Mouse (Mus musculus) macrophage (primary cell): ENCODE results near the gene Slc18b1. TPM values are rescaled to one million over a fixed set of nuclear protein-coding genes. Genes with fewer than 3 reads are reported as not detected.
"Not testable (repeated sequence)": the region's sequence is repeated elsewhere in the genome, so short reads cannot be mapped to it uniquely, and the experiment has no call there.

Source experiments
- H3K27ac ChIP-seq: fragments of 350-480 bp; formaldehyde crosslinking; 2 replicates; pipeline ENCODE4 v1.9.0; 2021
- H3K36me3 ChIP-seq: fragments of 350-480 bp; formaldehyde crosslinking; 2 replicates; pipeline ENCODE4 v1.9.0; 2021; ENCODE audit errors: inconsistent target
- H3K4me3 ChIP-seq: fragments of 350-480 bp; formaldehyde crosslinking; 2 replicates; pipeline ENCODE4 v1.9.0; 2021; ENCODE audit errors: inconsistent target
- H3K79me2 ChIP-seq: fragments of 350-480 bp; formaldehyde crosslinking; 2 replicates; pipeline ENCODE4 v1.9.0; 2021; ENCODE audit errors: inconsistent target
- WGBS: methylation state at CpG from one replicate; pipeline ENCODE4 v1.1.7; 2026; ENCODE audit warnings: inconsistent platforms; ENCODE audit not compliant: missing documents; 5-methylcytosine and 5-hydroxymethylcytosine counted together
- polyA plus RNA-seq: library from polyadenylated mRNA; stranded (reverse); fragments of 250-400 nt; gene quantifications from 3 replicates; pipeline ENCODE4 v1.2.4, GENCODE M21; 2018; ENCODE audit warnings: inconsistent platforms
- total RNA-seq, 78 experiments: library from RNA; depleted of rRNA; stranded (reverse); fragments of 250-400 nt; gene quantifications; 1 replicate in 9 of 78; 2 replicates in 24 of 78; 3 replicates in 43 of 78; 4 replicates in 2 of 78; pipeline ENCODE4 v1.2.4; 2018; ENCODE audit warnings: inconsistent platforms in 56 of 78

The Slc18b1 gene
- total RNA-seq (2018; cell fraction: chromatin; rRNA removed): 1 to 10 TPM in 14 of 26 experiments, under 1 TPM in 9, not detected in 3; 0.28 to 3.1 (median 1.2) TPM
- total RNA-seq (2018; cell fraction: cytosol; rRNA removed): 1 to 10 TPM in 10 of 26 experiments, under 1 TPM in 16; 0.15 to 1.7 (median 0.69) TPM
- total RNA-seq (2018; cell fraction: nucleus; rRNA removed): 1 to 10 TPM in 15 of 26 experiments, under 1 TPM in 9, not detected in 2; 0.17 to 6.0 (median 1.2) TPM
- polyA plus RNA-seq: 1.3 to 1.5 TPM (median 1.4 TPM) in 3 replicates

DNA sequence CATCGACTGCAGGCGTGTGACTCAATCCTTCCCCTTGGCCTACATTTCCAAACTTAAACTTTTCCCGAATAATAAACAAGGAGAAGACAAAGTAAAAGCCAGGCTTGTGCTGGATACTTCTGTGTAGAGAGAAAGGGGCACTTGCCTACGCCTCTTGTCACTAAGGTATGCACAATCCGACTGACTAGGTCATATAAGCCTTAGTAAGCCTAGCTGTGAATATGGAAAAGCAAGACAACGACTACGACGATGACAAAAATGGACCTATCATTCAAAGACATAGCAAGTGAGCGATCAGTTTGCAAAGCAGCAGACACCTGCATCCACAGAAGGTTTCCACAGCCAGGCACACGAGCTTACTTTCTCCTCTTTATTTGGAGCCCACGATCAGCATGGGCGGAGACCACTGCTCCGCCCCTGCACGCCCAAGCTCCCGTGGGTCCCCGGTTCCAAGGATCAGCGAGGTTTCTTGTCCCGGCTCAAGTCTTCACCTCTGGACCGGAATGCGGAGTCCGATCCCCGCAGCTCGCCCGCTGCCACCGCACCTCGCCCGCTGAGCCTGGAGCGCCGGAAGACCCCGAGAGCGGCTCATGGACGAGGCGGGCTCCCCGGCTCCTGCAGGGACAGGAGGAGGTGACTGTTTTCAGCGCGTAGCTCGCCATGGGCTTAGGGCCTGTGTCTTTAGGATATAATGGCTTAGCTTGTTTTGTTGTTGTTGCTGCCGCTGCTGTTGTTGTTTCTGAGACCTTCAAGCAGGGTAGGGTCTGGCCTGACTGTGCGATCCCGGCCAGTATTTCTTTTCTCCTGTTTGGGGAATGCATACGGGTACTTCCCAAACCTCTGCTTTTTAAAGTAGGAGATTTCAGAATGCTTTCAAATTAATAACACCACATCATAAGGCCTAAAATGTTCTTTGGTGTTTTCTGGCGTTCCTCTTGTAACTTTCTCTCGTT is at the start of gene Slc18b1:
Gene Slc18b1 (plus strand): TSS at position 436 of the 953 bp plus-strand sequence.
- Histone ChIP-seq H3K27ac (no peak within 1 kb of the TSS), H3K4me3 (peak within 1 kb of the TSS; percentile 6; the same call in 1 of the 2 replicates), H3K79me2 (no peaks in the 10 kb centered on the region), H3K36me3 (no peaks in the 10 kb centered on the region)
- whole genome bisulfite sequencing: 19% methylated on average over 43 of the region's 43 CpGs

DNA sequence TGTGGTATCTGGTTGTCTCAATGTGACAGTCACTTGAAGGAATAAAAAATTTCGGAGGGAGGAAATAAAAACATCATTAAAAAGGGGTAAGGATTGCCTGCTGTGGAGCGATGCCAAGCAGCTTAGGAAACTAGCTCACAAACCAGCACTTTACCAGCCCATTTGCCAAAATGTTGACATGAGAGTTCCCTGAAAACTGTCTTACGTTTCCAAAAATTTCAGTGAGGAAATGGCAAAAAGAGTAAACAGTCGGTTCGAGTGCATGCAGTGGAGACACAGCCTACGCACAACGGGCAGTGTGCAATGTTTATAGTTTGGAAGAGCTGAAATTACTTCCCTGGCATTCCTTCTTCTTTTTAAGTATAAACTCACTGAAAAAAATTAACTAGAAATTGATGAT is 42.6 kb upstream of the Slc18b1 start:
- WGBS: 79% methylated on average over 7 of the region's 7 CpGs
- H3K36me3 ChIP-seq: no peaks in the 10 kb centered on the region
- H3K27ac ChIP-seq: no peak overlapping the region

DNA sequence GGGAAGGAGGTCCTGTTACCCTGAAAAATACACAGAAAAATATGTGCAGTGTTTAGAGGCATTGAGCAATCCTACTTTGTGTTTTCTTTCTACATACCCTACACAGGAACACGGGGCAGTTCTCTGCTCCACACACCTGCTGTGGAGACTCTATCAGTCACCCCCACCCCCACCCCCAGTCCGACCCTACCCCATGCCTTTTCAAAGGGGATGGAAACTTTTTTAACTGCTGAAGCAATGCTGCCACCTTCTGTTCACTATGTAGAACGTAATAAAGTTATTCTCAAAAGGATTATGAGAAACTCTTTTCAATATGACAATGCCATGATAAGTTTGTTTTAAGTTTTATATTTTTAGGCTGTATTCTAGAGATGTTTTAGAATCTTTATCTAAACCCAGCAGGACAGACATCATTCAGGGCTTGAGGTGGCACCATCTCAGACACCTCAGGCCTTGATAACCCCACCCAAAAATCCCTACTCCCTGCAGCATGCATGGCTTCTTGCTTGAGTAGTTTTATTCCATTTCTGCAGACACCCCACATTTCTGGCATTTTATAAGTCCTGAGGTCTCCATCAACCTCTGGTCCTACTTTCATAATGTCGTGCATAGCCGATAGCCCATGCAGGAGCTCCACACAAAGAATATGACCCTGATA is 19.4 kb upstream of the Slc18b1 start:
- H3K36me3 ChIP-seq: no peaks in the 10 kb centered on the region
- 41% methylated on average over 5 of the region's 5 CpGs for WGBS
- no peak overlapping the region for H3K4me3 ChIP-seq
- H3K27ac ChIP-seq: no peak overlapping the region
- H3K79me2 ChIP-seq: no peaks in the 10 kb centered on the region

More for the DNA sequence above, 42.6 kb upstream of the Slc18b1 start:
- Histone ChIP-seq H3K79me2 (no peaks in the 10 kb centered on the region), H3K4me3 (no peak overlapping the region)

DNA sequence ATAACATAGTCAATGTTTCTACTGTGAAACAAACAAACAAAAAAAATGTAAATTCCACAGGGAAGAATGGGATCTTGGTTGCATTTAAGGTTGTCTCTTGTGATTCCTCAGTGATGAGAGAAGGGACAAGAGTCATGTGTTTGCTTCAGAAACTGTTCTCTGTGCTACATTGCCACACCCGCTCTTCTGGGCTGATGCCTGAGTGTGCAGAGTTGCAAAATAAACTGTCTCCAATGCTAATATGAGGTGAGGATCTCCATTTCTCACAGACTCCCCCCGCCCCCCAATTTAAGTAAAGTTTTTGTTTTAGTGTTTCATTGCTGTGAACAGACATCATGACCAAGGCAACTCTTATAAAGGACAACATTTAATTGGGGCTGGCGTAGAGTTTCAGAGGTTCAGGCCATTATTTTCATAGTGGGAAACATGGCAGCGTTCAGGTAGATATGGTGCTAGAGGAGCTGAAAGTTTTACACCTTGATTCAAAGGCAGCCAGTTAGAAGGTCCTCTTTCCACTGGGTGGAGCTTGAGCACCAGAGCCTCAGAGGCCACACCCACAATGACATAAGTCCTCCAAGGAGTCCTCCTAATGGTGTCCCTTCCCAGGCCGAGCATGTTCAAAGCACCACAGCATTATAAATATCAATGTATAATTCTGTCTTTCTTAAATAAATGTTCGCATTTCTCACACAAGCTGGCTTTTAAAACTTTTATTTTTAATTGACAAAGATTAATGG is 16.1 kb upstream of the Slc18b1 start:
- H3K36me3 ChIP-seq: peaks cover 20% of the 10 kb centered on the region; the same call in 1 of the 2 replicates
- 78% methylated on average over 6 of the region's 6 CpGs for WGBS
- peaks cover 8% of the 10 kb centered on the region for H3K79me2 ChIP-seq
- H3K27ac ChIP-seq: no peak overlapping the region
- no peak overlapping the region for H3K4me3 ChIP-seq

DNA sequence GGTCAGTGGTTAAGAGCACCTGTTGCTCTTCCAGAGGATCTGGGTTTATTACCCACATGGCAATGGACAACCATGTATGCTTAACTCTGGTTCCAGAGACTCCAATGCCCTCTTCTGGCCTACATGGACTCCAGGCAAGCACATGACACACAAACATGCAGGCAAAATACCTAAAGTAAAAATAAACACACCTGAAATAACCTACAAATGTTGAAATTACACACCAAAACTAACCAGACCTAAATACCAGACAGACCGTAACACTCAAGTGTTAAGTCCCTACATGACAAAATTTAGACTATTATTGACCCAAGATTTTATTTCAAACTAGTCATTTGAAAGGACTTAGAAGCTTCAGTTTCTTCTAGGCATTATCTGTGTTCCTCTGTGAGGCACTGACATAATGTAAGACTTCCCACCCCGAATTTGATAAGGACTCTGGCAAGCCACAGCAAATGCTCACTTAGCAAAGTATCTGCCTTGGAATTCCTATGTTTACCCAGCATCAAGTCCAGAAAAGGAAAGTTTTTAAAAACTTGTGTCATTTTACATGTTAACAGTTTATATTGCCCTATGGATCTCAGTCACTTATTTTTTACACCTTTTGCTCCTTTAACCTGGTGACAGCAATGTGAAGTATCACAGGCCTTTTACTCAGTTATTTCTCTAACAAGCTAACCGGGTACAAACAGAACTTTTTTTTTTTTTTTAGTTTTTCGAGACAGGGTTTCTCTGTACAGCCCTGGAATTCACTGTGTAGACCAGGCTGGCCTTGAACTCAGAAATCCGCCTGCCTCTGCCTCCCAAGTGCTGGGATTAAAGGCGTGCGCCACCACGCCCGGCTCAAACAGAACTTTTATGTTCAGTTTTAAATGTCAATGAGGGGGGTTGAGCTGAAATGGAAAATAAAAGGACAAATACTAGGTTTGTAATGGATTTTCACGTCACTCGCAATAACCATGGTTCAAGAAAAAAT is 14.7 kb upstream of the Slc18b1 start:
- peaks cover 21% of the 10 kb centered on the region for H3K79me2 ChIP-seq
- no peak overlapping the region for H3K4me3 ChIP-seq
- 86% methylated on average over 7 of the region's 11 CpGs for WGBS
- H3K27ac ChIP-seq: no peak overlapping the region
- peaks cover 21% of the 10 kb centered on the region; the same call in 1 of the 2 replicates for H3K36me3 ChIP-seq

DNA sequence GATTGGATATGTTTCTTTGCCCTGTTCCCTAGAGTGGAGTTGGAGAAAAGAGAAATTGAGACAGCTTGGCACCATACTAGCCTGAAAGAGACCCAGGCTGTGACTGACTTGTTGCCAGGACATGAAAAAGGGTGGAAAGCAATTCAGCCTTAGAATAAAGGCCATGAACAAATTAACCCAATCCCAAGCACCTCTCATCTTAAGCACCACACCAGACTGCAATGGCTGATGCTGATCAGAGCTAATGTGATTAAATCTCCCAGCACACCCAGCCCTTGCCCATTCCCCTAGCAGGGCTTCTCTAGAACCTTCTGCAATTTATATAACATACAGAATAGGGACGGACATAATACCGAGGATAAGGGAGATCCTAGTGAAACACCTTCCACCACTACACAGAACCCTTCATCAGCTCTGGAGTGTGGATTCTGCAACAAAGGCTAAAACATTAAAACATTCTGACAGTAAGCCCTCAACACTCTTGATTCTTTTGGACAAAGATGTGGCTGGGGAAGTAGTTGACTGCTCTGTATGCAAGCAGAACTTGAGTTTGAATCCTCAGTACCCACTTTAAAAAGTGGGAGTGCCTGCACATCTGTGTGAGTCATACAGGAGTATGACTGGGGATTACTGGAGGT is 13.8 kb upstream of the Slc18b1 start:
- WGBS: 66% methylated on average over 2 of the region's 2 CpGs
- Histone ChIP-seq H3K4me3 (no peak overlapping the region), H3K36me3 (peaks cover 21% of the 10 kb centered on the region; the same call in 1 of the 2 replicates), H3K27ac (no peak overlapping the region), H3K79me2 (peaks cover 21% of the 10 kb centered on the region)

DNA sequence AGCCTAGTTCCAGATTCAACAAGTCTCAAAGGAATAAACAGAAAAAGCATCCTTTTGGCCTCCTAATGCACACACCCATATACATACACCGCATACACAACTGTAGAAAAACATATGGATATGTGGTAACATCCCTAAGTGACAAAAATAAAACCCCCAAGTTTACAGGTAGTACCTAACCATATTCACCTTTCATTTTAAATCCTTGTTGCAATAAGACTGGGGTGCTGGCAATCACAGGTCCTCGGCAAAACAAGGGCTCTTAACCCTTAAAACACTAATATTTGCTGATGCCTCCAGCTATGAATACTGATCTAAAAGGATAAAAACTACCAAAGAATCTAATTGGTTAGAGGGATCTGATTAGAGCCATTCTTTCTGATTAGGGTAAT is 13.3 kb upstream of the Slc18b1 start:
- no peak overlapping the region for H3K27ac ChIP-seq
- H3K36me3 ChIP-seq: peaks cover 21% of the 10 kb centered on the region; the same call in 1 of the 2 replicates
- no peak overlapping the region for H3K4me3 ChIP-seq
- peaks cover 21% of the 10 kb centered on the region for H3K79me2 ChIP-seq
- 79% methylated on average over 2 of the region's 2 CpGs for WGBS

DNA sequence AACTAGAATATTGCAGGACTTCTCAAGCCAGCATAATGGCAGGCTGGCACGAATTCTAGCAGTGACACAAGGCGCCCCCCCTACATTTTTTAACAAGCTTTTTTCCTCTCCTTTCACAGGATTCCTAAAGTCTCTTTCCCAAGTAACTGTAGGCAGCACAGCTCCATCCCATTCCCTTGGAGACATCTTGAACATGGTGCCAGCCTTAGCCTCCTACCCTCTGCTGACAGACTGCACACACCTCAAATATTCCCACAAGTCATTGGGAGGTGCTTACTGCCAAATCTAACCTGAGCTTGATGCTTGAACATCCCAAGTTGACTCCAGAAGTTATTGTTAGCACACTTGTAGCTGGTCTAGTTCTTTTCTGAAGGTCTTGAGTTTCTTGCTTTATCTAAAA is 12.7 kb upstream of the Slc18b1 start:
- H3K79me2 ChIP-seq: peaks cover 21% of the 10 kb centered on the region
- H3K27ac ChIP-seq: no peak overlapping the region
- peaks cover 21% of the 10 kb centered on the region; the same call in 1 of the 2 replicates for H3K36me3 ChIP-seq
- no peak overlapping the region for H3K4me3 ChIP-seq
- WGBS: 83% methylated on average over 2 of the region's 2 CpGs

DNA sequence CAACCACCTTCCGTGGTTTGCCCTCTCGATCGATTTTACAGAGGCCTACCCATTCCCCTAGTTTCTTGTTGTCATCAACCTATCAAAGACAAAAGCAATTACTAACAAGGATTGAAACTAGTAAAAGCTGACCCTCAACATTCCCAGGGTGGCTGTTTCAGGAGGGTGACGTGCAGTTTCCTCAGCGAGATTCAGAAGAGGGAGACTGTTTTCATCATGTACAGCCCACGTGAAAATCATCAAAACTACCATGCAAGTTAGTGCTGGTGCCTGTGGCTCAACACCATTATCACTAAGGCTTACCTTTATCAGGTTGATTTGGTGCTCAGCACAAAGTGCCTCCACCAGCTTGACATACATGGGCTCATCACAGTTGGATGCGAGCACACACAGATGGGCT is 11.2 kb upstream of the Slc18b1 start:
- H3K79me2 ChIP-seq: peaks cover 21% of the 10 kb centered on the region
- H3K27ac ChIP-seq: not testable (repeated sequence)
- peak overlapping the region; percentile 87 for H3K4me3 ChIP-seq
- H3K36me3 ChIP-seq: peaks cover 21% of the 10 kb centered on the region; the same call in 1 of the 2 replicates
- WGBS: 55% methylated on average over 7 of the region's 7 CpGs

DNA sequence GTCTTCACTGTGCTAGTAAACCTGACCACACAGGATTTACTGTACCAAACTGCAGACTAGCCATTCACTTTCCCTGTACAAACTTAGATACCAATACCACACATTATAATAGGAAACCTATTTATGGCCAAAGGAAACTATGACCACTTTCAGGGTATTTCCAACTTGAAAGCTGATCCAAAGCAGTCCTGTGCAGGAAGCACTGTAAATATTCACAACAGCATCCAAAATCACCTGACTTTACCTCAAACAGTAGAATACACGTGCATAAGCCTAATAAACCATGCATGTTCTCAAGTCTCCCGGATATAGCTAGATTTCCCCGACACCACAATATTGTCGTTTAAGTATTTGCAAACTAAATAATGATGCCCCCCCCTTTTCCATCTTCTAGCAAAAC is 10.7 kb upstream of the Slc18b1 start:
- H3K79me2 ChIP-seq: peaks cover 21% of the 10 kb centered on the region
- peak overlapping the region; percentile 87 for H3K4me3 ChIP-seq
- WGBS: 0% methylated on average over 4 of the region's 4 CpGs
- H3K27ac ChIP-seq: peak overlapping the region; percentile 68; the same call in 1 of the 2 replicates
- peaks cover 21% of the 10 kb centered on the region; the same call in 1 of the 2 replicates for H3K36me3 ChIP-seq

DNA sequence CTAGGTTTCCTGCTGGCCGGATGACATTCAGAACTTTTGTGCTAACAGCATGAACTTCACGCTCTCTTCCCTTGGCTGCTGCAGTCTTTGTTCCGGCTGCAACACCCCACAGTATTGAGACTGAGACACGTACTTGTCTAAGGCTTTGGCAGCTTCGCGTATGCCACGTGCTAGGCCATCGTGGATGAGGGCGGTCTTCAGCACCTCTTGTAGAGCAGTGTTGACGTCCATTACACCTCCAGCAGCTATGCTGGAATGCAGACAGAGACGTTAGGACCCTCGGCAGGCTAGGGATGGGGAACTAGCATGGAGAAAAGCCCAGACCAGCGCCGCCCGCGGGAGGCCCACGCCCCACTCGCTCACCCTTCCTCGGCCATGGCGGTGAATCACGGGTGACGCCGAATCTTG is 10.2 kb upstream of the Slc18b1 start:
- H3K36me3 ChIP-seq: peaks cover 21% of the 10 kb centered on the region; the same call in 1 of the 2 replicates
- WGBS: under 1% methylated on average over 23 of the region's 23 CpGs
- peaks cover 21% of the 10 kb centered on the region for H3K79me2 ChIP-seq
- H3K4me3 ChIP-seq: peak overlapping the region; percentile 87
- H3K27ac ChIP-seq: peak overlapping the region; percentile 68

DNA sequence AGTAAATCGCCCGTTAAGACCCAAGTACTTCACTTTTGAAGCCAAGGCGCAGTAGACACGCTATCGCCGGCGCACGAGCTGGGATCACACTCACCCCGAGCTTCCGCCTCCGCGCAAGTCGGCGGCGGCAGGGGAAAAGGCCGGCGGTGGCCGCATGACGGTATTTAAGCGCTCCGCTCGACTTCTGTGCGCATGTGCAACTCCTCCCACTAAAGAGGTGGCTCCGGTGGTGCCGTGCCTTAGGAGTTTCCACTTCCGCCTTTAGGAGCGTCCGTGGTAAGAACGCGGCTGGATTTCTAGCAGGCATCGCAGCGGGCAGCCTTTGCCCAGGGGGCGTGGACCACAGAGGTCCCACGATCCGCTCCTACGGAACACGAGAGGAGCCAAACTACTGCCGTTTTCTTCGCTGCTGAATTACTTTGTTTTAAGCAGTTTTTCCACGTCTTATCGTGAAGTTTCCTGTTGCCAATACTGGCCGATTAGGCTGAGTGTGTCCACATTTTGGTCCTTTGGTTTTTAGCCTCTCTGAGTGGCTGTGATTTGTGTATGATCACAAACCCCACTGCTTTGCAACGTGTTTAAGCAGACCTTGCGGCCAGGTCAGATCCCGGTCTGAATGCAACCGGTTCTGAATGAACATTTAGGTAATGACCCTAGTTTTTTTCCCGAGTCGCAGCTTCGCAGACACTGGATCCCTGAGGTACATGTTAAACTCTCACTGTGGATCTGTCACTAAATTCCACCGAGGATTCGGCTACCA is 9.5 kb upstream of the Slc18b1 start, which contains the start of gene Rps12:
Gene Rps12 (minus strand): TSS at position 214 of the 760 bp plus-strand sequence.
- H3K36me3 ChIP-seq: peaks cover 21% of the 10 kb centered on the region; the same call in 1 of the 2 replicates
- H3K79me2 ChIP-seq: peaks cover 21% of the 10 kb centered on the region
- peak within 1 kb of the TSS; percentile 79 for H3K27ac ChIP-seq
- peak within 1 kb of the TSS; percentile 87 for H3K4me3 ChIP-seq
- 1% methylated on average over 51 of the region's 51 CpGs for WGBS
